Mouse (Mus musculus) macrophage (primary cell): Measurements from ENCODE around the gene Fam83e. TPM values are rescaled to one million over a fixed set of nuclear protein-coding genes. Genes with fewer than 3 reads are reported as not detected.

Source experiments
- H3K27ac ChIP-seq: fragments of 350-480 bp; formaldehyde crosslinking; 2 replicates; pipeline ENCODE4 v1.9.0; 2021
- H3K36me3 ChIP-seq: fragments of 350-480 bp; formaldehyde crosslinking; 2 replicates; pipeline ENCODE4 v1.9.0; 2021; ENCODE audit errors: inconsistent target
- H3K4me3 ChIP-seq: fragments of 350-480 bp; formaldehyde crosslinking; 2 replicates; pipeline ENCODE4 v1.9.0; 2021; ENCODE audit errors: inconsistent target
- H3K79me2 ChIP-seq: fragments of 350-480 bp; formaldehyde crosslinking; 2 replicates; pipeline ENCODE4 v1.9.0; 2021; ENCODE audit errors: inconsistent target
- WGBS: methylation state at CpG from one replicate; pipeline ENCODE4 v1.1.7; 2026; ENCODE audit warnings: inconsistent platforms; ENCODE audit not compliant: missing documents; 5-methylcytosine and 5-hydroxymethylcytosine counted together
- polyA plus RNA-seq: library from polyadenylated mRNA; stranded (reverse); fragments of 250-400 nt; gene quantifications from 3 replicates; pipeline ENCODE4 v1.2.4, GENCODE M21; 2018; ENCODE audit warnings: inconsistent platforms

Gene Fam83e
- polyA plus RNA-seq, 1 experiment from 2014 or later = not detected

- H3K27ac ChIP-seq = peak overlapping the region; percentile 98
- H3K36me3 ChIP-seq = peaks cover 35% of the 10 kb centered on the region
- 31% methylated on average over 19 of the region's 19 CpGs for WGBS
- peaks cover 75% of the 10 kb centered on the region for H3K79me2 ChIP-seq
- peak overlapping the region; percentile 73 for H3K4me3 ChIP-seq
Observed at GRCm38 (mm10) chr7:45715741-45716459, 5.1 kb upstream of the Fam83e start.

GRCm38 (mm10) chr7:45716460-45716857 is 4.6 kb upstream of the Fam83e start:
- peaks cover 71% of the 10 kb centered on the region for H3K79me2 ChIP-seq
- H3K27ac ChIP-seq = peak overlapping the region; percentile 98
- H3K36me3 ChIP-seq = peaks cover 29% of the 10 kb centered on the region
- 65% methylated on average over 3 of the region's 3 CpGs for WGBS
- peak overlapping the region; percentile 73 for H3K4me3 ChIP-seq

- H3K79me2 ChIP-seq = peaks cover 63% of the 10 kb centered on the region
- H3K27ac ChIP-seq = peak overlapping the region; percentile 98
- WGBS = 5% methylated on average over 31 of the region's 31 CpGs
- peaks cover 22% of the 10 kb centered on the region for H3K36me3 ChIP-seq
- peak overlapping the region; percentile 73 for H3K4me3 ChIP-seq
Observed at GRCm38 (mm10) chr7:45716952-45717917, 3.8 kb upstream of the Fam83e start.

- H3K36me3 ChIP-seq = peaks cover 15% of the 10 kb centered on the region; the same call in 1 of the 2 replicates
- peak within 1 kb of the TSS; percentile 81 for H3K4me3 ChIP-seq
- under 1% methylated on average over 41 of the region's 41 CpGs for WGBS
- peaks cover 56% of the 10 kb centered on the region for H3K79me2 ChIP-seq
- H3K27ac ChIP-seq = peak within 1 kb of the TSS; percentile 98
Observed at GRCm38 (mm10) chr7:45717918-45718297, 3.1 kb upstream of the Fam83e start, which contains the start of gene Sphk2. Gene Sphk2, minus strand, starts transcription at chr7:45718002.

GRCm38 (mm10) chr7:45718331-45718730 is 2.7 kb upstream of the Fam83e start:
- 0% methylated on average over 20 of the region's 20 CpGs for WGBS
- Histone ChIP-seq H3K4me3 (peak overlapping the region; percentile 81), H3K36me3 (peaks cover 12% of the 10 kb centered on the region; the same call in 1 of the 2 replicates), H3K79me2 (peaks cover 52% of the 10 kb centered on the region), H3K27ac (peak overlapping the region; percentile 98)

- Histone ChIP-seq H3K36me3 (peaks cover 9% of the 10 kb centered on the region; the same call in 1 of the 2 replicates), H3K27ac (no peak overlapping the region), H3K79me2 (peaks cover 44% of the 10 kb centered on the region), H3K4me3 (peak overlapping the region; percentile 81; the same call in 1 of the 2 replicates)
- 91% methylated on average over 10 of the region's 10 CpGs for WGBS
Observed at GRCm38 (mm10) chr7:45719180-45719579, 1.8 kb upstream of the Fam83e start.

GRCm38 (mm10) chr7:45719738-45720412 is 1.1 kb upstream of the Fam83e start:
- WGBS = 92% methylated on average over 9 of the region's 16 CpGs
- H3K27ac ChIP-seq = no peak overlapping the region
- peaks cover 9% of the 10 kb centered on the region; the same call in 1 of the 2 replicates for H3K36me3 ChIP-seq
- H3K4me3 ChIP-seq = no peak overlapping the region
- H3K79me2 ChIP-seq = peaks cover 37% of the 10 kb centered on the region

- no peak overlapping the region for H3K27ac ChIP-seq
- H3K36me3 ChIP-seq = peaks cover 9% of the 10 kb centered on the region; the same call in 1 of the 2 replicates
- peaks cover 27% of the 10 kb centered on the region for H3K79me2 ChIP-seq
- 89% methylated on average over 7 of the region's 7 CpGs for WGBS
- no peak overlapping the region for H3K4me3 ChIP-seq
Observed at GRCm38 (mm10) chr7:45721234-45721571, 191 bp downstream of the Fam83e start.

GRCm38 (mm10) chr7:45721642-45722347 is 783 bp downstream of the Fam83e start:
- Histone ChIP-seq H3K36me3 (peaks cover 9% of the 10 kb centered on the region; the same call in 1 of the 2 replicates), H3K4me3 (no peak overlapping the region), H3K27ac (no peak overlapping the region), H3K79me2 (peaks cover 22% of the 10 kb centered on the region)
- 88% methylated on average over 13 of the region's 13 CpGs for WGBS

GRCm38 (mm10) chr7:45722348-45722713 is 1.3 kb downstream of the Fam83e start:
- Histone ChIP-seq H3K4me3 (no peak overlapping the region), H3K27ac (no peak overlapping the region), H3K36me3 (peaks cover 9% of the 10 kb centered on the region; the same call in 1 of the 2 replicates), H3K79me2 (peaks cover 18% of the 10 kb centered on the region)
- 82% methylated on average over 13 of the region's 13 CpGs for WGBS

- Histone ChIP-seq H3K36me3 (peaks cover 9% of the 10 kb centered on the region; the same call in 1 of the 2 replicates), H3K27ac (no peak overlapping the region), H3K79me2 (peaks cover 14% of the 10 kb centered on the region), H3K4me3 (no peak overlapping the region)
- WGBS = 93% methylated on average over 4 of the region's 4 CpGs
Observed at GRCm38 (mm10) chr7:45723301-45723700, 2.3 kb downstream of the Fam83e start.

- Histone ChIP-seq H3K36me3 (peaks cover 9% of the 10 kb centered on the region; the same call in 1 of the 2 replicates), H3K4me3 (no peak overlapping the region), H3K27ac (no peak overlapping the region), H3K79me2 (peaks cover 9% of the 10 kb centered on the region)
- WGBS = 95% methylated on average over 14 of the region's 14 CpGs
Observed at GRCm38 (mm10) chr7:45723781-45724180, 2.8 kb downstream of the Fam83e start.

- H3K79me2 ChIP-seq = no peaks in the 10 kb centered on the region
- 82% methylated on average over 9 of the region's 9 CpGs for WGBS
- H3K36me3 ChIP-seq = no peaks in the 10 kb centered on the region; the same call in 1 of the 2 replicates
- H3K27ac ChIP-seq = no peak overlapping the region
- H3K4me3 ChIP-seq = no peak overlapping the region
Observed at GRCm38 (mm10) chr7:45725151-45725550, 4.1 kb downstream of the Fam83e start.

GRCm38 (mm10) chr7:45725713-45726112 is 4.7 kb downstream of the Fam83e start, which contains the start of gene Spaca4:
Gene Spaca4, minus strand, starts transcription at chr7:45725813.
- H3K36me3 ChIP-seq = no peaks in the 10 kb centered on the region; the same call in 1 of the 2 replicates
- WGBS = 93% methylated on average over 11 of the region's 11 CpGs
- H3K27ac ChIP-seq = no peak within 1 kb of the TSS
- no peaks in the 10 kb centered on the region for H3K79me2 ChIP-seq
- no peak within 1 kb of the TSS for H3K4me3 ChIP-seq
